Mouse (Mus musculus): ENCODE data around the gene Slc16a12. TPM values are rescaled to one million over a fixed set of nuclear protein-coding genes. Genes with fewer than 3 reads are reported as not detected.

Slc16a12 gene
- total RNA-seq, 1 experiment: 0.13 TPM

GRCm38 (mm10) chr19:34620871-34621270 lies 126.2 kb downstream of the Slc16a12 start:
- DNase-seq (ENCODE audit: low read depth, low spot score): no peak
- TF ChIP-seq MAFK (IDR thresholded peaks at IDR 0.05; ENCODE audit: insufficient read depth, low read depth, low read length) (peak; percentile 55), ZC3H11A (IDR thresholded peaks at IDR 0.05; ENCODE audit: borderline replicate concordance, low read depth, low read length) (no peak)
- Histone ChIP-seq H3K27ac (ENCODE audit: insufficient read depth, low read depth, low read length, poor library complexity, severe bottlenecking) (no peak overlapping the region), H3K9me3 (ENCODE audit: control insufficient read depth, insufficient read depth, low read depth, low read length) (no peaks in the 10 kb centered on the region), H3K4me3 (ENCODE audit: insufficient read depth in 1 of 2, low read depth in 1 of 2, low read length in 2 of 2, poor library complexity in 1 of 2, severe bottlenecking in 1 of 2) (no peak overlapping the region), H3K4me1 (ENCODE audit: control insufficient read depth in 2 of 2, insufficient read depth in 2 of 2, low read length in 2 of 2, poor library complexity in 1 of 2) (no peaks in the 10 kb centered on the region), H3K9ac (ENCODE audit: insufficient read depth, low read depth, low read length, poor library complexity, severe bottlenecking) (no peak overlapping the region), H3K36me3 (ENCODE audit: control insufficient read depth, insufficient read depth, low read length, poor library complexity, severe bottlenecking) (no peaks in the 10 kb centered on the region)
- in situ Hi-C loops (cut with MboI; ENCODE audit: low sequenced_read_pairs in 2 of 2, unreplicated experiment in 2 of 2): no loop called here

Other genes starting within 250 kb of the Slc16a12 start
- gene Lipa, start 219.8 kb downstream of the Slc16a12 start, total RNA-seq (2012; rRNA removed): 10.7 and 15.0 TPM in 2 replicates
- gene Ifit2, start 196.6 kb downstream of the Slc16a12 start, total RNA-seq (2012; rRNA removed): 1.2 and 1.7 TPM in 2 replicates
- 0.09 TPM in 1 of 2 replicates, not detected in the other for gene Ifit3, start 163.8 kb downstream of the Slc16a12 start, total RNA-seq (2012; rRNA removed)
- gene Ifit1bl1, start 145.3 kb downstream of the Slc16a12 start, total RNA-seq (2012; rRNA removed): not detected in 2 replicates
- not detected in 2 replicates for gene Ifit3b, start 139.3 kb downstream of the Slc16a12 start, total RNA-seq (2012; rRNA removed)
- not detected in 2 replicates for gene Ifit1bl2, start 106.5 kb downstream of the Slc16a12 start, total RNA-seq (2012; rRNA removed)
- 0.16 TPM in 1 of 2 replicates, not detected in the other for gene Ifit1, start 106.4 kb downstream of the Slc16a12 start, total RNA-seq (2012; rRNA removed)
- 6.9 TPM in 2 replicates for gene Pank1, start 132.2 kb upstream of the Slc16a12 start, total RNA-seq (2012; rRNA removed)
- 68.0 and 68.2 TPM in 2 replicates for gene Kif20b, start 175.1 kb upstream of the Slc16a12 start, total RNA-seq (2012; rRNA removed)

All from ES-E14 (cell line).